Mouse (Mus musculus) lung, adult 2 months (tissue): ENCODE data around the gene 6030468B19Rik.
A peak's percentile ranks its signal among the peaks of the same experiment; 100 is the strongest.

Experiments used
- CTCF ChIP-seq: fragments of 200-500 bp; IDR thresholded peaks from 2 replicates; pipeline ENCODE4 v1.5.1; 2011; ENCODE audit warnings: mild to moderate bottlenecking, low read length, control low read depth; ENCODE audit not compliant: insufficient read depth
- POLR2A ChIP-seq: fragments of 200-500 bp; IDR thresholded peaks from 2 replicates; pipeline ENCODE4 v1.6.1; 2011; ENCODE audit warnings: low read depth, mild to moderate bottlenecking, control low read depth, low read length, borderline replicate concordance; ENCODE audit errors: extremely low read depth

DNA sequence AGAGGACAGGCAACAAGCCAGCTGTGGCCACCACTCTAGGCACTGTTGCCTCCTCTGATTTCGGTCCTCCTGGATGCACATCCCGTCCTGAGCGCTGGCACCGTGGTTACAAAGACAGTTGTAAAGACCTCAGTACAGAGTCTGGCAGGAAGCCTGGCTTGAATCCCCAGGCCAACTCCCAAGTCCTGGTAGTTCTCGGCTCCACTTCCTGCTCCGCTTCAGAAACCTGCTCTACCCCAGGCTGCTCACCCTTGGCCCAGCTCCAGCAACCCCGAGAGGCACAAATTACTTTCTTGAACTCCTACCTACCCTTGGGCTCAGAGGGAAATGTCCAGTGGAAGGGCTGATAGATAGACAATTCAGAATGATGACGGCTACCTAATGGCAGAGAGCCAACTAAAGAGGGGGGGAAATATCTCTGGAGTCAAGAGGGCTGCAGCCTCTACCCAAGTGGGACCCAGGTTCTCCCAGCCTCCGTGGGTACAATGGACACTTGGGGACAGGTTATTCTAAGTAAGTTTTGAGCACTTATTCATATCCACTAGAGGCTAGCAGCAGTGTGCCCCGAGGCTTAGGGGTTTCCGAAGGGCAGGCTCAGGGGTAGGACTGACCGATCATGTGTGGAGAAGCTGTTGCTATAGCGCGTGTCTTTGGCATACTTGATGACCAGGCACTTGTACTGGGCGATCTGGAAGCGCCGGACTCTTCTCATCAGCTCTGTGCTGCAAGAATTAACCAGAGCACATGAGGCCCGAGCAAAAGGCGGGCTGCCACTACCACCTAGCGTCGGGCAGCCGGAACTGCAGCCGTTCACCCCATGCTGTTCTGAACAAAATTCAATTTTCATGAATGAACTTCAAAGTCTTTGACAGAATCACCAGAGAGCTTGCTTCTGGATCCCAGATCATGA, 26.9 kb downstream of the 6030468B19Rik start:
- peak; percentile 93 for TF ChIP-seq CTCF
- no peak for TF ChIP-seq POLR2A
